Mouse (Mus musculus) cerebellum, adult 8-10 months (tissue): Measurements from ENCODE around the gene Adamts9.

Experiments used
- DNase-seq: peaks from one replicate; pipeline ENCODE4 v3.0.0; 2022

Gene Adamts9

DNA sequence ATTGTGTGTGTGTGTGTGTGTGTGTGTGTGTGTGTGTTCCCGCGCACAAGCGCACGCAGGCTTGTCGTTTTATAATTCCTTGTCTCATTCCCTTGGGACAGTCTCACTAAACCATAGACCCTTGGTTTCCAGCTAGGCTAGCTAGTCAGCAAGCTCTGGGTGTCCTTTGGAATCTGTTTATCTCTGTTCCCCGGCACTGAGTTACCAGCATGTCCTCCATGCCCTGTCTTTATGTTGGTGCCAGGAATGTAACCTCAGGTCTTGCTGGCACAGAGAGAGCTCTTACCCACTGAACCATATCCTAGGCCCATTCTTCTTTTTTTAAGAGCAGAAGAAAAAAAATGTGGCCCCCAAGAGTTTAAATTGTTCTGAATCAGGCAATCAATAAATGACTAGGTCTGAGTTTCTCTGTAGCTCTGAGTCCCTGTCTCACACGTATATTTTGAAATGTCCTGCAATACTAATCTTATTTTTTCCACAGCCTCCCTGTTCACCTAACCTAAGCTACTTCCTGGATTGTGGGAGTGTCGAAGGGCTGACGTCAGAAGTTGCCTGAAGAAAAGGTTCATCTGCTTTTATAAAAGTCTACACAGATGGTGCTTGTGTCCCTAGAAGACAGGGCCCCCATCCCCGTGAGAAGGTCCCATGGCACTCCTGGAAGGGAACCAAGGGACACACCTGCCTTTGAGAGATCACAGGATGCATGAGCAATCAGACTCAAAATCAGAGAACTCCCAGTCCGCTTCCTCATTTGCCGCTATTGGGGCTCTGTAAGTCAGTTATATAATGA is 84.4 kb downstream of the Adamts9 start:
- DNase-seq: no peak

DNA sequence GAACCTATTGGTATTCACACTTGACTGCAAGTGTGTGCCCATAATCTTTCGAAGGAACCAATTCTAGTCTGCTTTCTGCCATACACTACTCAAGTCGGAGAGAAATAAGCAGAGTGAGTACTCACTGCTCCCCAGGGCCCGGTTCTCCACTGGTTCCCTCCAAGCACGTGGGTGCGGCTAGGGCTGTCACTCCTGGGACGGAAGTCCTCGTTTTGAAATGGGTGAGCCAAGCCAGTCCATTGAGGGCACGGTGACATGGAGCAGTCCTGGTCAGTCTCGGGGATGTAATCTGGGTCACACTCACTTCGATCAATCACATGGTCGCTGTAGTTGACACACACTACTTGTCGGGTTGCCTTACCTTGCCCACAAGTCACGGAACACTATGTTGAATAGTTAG is 85.5 kb downstream of the Adamts9 start:
- DNase-seq: no peak

DNA sequence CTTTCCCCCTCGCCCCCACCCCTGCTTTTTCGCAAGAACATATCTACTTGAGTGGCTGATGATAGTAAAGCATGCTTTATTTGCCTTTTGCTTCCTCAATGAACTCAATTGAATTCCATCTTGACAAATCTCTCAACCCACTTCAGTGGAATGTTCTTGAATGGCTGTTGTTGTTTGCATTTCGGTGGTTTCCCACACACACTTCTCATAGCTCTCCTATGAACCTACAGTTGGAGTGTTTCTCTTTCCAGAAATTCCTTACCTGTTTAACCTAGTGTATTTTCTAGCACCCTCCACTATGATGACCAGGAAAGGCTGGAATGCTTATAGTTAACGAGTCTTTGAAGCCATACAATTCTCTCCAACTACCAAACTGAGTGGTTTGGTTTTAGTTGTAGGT is 88.4 kb downstream of the Adamts9 start:
- no peak for DNase-seq

- DNase-seq: peak; percentile 5
These were observed 93.0 kb downstream of the Adamts9 start for GRCm38 (mm10) chr6:92850250-92850649.

DNA sequence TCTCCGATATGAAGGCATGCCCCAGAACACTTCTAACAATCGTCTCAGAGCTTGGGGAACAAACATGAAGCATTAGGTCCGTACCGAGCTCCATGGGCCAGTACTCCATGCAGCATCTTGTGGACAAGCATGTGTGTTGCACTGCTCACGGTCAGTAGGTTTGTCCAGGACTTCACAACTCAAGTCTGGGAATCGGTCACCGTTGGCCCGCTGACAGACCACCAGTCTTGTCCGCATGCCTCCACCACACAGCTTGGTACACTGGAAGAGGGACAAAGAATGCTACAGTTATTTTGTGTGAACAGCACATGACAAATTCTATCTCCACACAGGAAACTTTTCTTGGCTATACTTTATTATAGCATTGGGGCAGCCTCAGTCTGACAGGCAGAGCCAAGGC is 94.1 kb downstream of the Adamts9 start:
- DNase-seq: no peak

DNA sequence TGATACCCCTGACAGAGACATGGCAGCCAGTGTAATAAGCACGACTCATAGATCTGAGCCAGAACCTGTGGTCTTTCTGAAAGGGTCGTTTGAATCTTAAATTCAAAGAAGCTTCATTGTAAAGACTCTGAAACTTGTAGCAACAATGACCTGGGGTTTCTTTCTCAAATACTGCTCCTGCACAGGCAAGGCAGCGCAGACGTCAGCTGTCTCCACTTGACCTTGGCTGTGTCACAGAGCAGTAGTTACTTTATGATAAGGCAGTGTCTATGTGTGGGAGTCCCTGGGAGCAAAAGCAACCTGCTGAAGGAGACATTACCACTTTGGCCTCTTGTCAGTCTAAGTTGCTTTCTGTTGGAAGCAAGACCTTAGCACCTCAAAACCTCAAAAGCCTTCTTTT is 96.7 kb downstream of the Adamts9 start:
- DNase-seq: no peak

GRCm38 (mm10) chr6:92845898-92846297 is 97.4 kb downstream of the Adamts9 start:
- DNase-seq: no peak

DNA sequence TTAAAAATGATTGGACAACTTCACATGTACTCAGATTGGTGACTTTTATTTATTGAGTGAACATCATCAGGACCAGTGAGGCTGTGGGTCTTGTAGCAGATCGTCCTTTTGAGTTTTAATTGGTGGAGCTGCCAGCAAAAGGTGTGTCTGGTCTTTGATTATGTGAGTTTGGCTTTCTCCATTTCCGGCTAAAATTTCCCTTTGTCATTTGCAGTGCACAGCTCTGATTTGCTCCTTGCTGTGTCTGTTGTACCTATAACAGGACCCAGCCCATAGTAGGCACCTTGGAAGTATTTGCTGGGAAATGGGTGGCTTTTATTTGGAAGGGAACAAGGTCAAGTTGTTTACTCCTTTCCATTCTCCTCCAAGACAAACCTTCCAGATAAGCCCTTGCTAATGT is 99.8 kb downstream of the Adamts9 start:
- no peak for DNase-seq

- DNase-seq: no peak
These were observed 101.3 kb downstream of the Adamts9 start for GRCm38 (mm10) chr6:92842000-92842399.

- no peak for DNase-seq
These were observed 112.2 kb downstream of the Adamts9 start for GRCm38 (mm10) chr6:92831106-92831505.

DNA sequence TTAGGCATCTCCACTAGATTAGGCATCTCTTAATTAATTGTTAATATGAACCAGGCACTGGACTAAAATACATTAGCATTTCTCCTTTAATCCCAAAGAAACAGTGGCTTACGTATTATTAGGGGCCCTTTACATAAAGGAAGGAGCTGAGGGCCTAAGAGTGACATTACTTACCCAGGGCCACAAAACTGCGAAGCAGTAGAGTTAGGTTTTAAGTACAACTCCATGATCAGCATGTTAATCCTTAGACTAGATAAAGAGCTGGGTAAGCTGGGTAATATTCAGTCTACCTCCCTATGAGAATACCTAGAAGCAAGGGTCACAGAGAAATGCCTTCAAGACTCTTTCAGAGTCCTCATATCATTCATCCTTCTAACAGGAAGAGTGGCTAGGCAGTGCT is 114.1 kb downstream of the Adamts9 start:
- no peak for DNase-seq

GRCm38 (mm10) chr6:92827360-92827759 is 115.9 kb downstream of the Adamts9 start:
- DNase-seq: no peak

- no peak for DNase-seq
These were observed 116.7 kb downstream of the Adamts9 start for GRCm38 (mm10) chr6:92826561-92826960.

DNA sequence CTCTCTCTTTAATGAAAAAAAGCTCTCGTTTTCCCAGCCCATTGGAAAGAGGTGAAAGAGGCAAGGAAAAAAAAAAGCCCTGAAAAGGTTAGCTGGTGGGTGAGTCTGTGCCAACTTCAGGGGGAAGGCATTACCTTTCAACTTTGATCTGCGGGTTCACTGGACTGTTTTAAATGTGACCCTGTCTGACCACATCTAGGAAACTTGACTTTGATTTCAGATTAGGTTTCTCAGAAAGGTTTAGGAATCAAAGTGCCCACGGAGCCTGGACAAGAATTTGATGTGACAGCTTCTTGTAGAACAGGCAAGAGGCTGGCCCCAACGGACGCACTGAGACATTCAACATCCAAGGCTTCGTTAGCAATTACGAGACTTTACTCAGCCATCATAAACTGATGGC is 119.3 kb downstream of the Adamts9 start:
- no peak for DNase-seq

DNA sequence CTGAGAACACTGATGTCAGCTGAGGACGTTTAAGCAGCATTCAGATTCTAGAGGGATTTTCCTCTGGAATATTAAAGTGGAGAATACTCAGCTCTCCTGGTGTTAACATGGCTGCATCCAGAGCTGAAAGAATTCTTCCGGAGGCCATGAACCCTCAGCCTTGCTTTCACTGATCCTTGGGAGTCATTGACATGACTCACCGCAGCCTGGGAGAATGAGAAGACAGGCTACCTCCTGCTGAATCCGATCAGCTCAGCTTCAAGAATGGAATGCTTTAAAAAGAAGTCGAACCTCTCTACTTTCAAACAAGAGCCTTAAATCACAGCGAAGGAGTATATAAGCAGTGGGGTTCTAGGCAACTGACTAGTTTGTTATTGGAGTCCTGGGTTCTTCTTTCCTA is 121.3 kb downstream of the Adamts9 start:
- DNase-seq: no peak

DNA sequence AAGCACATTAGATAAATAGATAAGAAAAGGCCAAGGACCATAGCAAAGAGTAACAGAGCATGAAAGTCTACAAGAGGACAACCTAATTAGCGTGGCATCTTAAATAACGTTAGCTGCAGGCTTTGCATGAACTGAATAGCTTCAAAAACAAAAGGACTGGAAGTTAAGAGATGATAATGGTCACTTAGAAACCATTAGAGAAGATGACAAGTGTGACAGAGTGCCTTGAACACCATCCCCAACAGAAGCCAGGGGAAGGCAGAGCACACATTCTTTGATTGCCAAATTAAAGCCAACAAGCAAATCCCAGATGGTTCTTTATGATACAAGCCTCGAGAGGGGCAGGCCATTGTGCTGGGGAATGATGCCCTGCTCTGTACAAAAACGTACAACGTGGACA is 121.7 kb downstream of the Adamts9 start:
- DNase-seq: no peak

- no peak for DNase-seq
These were observed 125.6 kb downstream of the Adamts9 start for GRCm38 (mm10) chr6:92817661-92818060.

- DNase-seq: no peak
These were observed 127.0 kb downstream of the Adamts9 start, which contains the start of gene A730049H05Rik for GRCm38 (mm10) chr6:92816311-92816751. Gene A730049H05Rik, plus strand, starts transcription at chr6:92816478.

DNA sequence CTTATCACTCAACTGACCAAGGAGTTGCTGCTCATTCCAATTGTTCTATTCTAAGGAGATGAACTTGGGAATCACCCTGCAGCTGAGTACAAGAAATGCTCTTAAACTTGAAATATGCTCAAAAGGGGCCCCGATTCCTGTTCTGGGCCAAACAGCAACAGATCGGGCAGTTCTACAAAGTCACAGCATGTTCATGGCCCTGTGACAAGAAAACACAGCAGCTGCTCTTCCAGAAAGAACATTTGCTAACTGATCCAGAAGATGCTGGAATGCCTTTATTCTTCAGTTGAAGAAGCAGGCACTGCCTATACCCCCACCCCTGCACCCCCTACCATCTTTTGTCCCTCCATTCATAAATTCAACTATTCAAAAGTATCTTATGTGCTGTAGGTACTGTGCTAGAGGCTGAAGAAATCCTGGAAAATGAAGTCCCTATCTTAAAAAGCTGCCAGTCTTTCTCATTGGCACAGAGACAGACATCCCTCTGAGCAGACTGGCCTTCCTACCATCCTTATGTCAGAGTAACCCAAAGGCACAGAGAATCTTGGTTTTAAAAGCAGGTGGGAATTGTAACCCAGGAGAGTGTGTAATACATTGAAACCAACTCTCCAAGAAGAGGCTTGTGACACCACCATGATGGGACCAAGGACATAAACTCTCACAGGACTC is 130.5 kb downstream of the Adamts9 start:
- peak; percentile 8 for DNase-seq

- DNase-seq: no peak
These were observed 131.7 kb downstream of the Adamts9 start for GRCm38 (mm10) chr6:92811566-92811965.

DNA sequence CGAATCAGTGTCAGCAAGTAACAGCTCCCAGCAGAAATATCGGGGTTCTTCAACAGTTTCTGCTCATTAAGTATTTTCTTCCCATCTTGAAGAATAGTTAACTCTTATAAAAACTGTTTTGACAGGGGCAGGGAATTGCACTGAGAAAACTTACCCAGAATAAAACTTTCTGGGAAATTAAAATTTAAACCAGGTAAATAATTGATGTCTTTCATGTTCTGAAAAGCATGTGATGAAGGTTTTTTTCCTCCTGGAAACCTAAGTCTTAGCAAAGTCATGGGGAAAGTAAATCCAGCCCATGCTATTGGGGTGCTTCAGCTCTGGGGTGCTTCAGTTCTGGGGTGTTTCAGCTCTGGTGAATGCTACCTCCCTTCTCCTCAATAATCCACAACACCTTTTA is 132.7 kb downstream of the Adamts9 start:
- no peak for DNase-seq

DNA sequence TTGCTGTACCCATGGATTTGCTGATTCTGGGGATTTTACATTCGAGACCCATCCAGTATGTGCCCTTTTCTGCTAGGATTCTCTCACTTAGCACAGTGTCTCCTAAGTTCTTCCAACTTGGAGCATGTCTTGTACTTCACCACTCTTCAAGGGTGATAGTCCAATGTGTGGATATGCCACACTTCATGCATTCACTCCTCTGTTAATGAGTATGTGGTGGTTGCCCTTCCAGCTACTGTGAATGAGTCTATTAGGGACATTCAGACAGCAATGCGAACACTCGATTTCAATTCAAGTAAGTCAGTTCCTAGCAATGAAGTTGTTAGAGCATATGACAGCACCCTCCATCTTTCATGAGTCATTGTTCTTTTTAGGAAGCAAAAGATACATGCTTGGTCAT is 133.5 kb downstream of the Adamts9 start:
- DNase-seq: no peak

DNA sequence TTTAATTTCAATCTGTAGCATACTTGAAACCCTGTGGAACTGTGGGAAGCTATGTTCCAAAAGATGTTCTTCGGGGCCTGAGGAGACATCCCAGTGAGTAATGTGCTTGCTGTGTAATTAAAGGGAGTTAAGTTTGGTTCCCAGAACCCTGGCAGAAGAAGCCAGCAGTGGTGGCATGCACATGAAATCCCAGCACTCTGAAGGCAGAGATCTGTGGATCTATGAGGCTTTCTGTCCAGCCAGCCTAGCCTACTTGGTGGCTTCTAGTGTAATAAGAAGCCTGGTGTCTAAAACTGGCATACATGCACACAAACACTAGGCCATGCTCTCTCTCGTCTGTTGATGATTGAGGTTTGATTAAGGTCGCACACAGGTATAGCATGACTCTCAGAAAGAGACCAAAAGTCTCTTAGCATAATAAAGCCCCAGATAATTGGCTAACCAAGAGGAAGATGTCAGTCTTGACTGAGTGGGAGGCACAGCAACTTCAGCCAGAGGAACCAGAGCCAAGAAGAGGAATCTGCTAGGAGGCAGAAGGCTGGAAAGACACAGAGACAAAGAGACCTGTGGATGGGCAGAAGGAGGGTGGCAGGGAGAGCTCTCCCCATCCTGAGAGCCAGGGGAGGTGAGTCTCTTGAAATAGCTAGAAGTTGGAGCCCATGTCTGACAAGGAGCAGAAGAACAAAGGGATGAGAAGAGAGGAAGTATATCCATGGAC is 138.9 kb downstream of the Adamts9 start:
- DNase-seq: no peak

DNA sequence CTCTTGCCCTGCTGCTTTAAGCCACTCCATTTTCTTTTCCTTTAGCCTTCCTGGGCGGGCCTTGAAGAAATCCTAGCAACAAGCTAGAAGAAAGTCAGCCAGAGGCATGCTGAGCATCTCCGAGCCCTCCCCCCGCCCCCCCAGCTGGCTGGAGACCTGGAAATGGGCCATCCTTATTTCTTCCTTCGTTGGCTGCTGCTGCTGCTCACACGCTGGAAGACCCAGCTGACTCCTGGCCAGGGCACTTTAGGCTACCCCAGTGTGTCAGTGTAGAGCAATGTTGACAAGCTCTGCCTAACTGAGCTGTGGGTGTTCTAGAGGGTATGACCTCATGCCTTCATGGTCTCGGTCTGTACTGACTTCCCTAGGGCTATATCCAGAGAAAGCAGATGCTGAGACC is 140.1 kb downstream of the Adamts9 start:
- DNase-seq: no peak
